8 mouse cellular contexts compared by ENCODE assay signal in the genomic region with DNA sequence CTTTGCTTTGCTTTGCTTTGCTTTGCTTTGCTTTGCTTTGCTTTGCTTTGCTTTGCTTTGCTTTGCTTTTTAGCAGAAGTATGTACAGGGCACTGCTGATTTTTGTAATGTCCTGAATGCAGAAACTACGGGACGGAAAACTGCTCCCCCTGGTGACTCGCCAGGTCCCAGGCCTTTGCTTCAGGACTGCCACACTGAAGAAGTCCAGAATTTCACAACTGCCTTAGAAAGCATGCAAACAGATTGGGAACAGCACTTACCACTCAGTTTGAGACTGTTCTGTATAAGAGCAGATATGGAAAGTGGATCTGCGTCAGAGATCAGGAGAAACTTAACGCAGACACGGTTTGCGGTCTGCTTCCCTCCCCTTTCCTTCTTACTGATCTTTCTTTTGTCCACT.
DNase-seq lines count a peak whose midpoint lies in the region; ATAC-seq lines count a peak whose summit lies in the region.

No protein-coding gene starts in this region.

- 11% methylated on average over 7 of the region's 7 CpGs for WGBS in intestine, embryonic 14.5 days
- 6% methylated on average over 7 of the region's 7 CpGs for WGBS in limb, embryonic 11.5 days
- WGBS in midbrain, embryonic 15.5 days, result 2% methylated on average over 7 of the region's 7 CpGs

- H3K4me1 ChIP-seq in intestine, embryonic 14.5 days (replicated peaks; ENCODE audit: control insufficient read depth, insufficient read depth, low read length), result peaks cover 31% of the 10 kb centered on the region
- peaks cover 39% of the 10 kb centered on the region for H3K4me1 ChIP-seq in limb, embryonic 11.5 days (ENCODE audit: control insufficient read depth, insufficient read depth, low read length)
- H3K4me1 ChIP-seq in midbrain, embryonic 15.5 days, result peaks cover 44% of the 10 kb centered on the region

- H3K4me3 ChIP-seq in intestine, embryonic 14.5 days (ENCODE audit: low read depth, low read length), result no peak overlapping the region
- H3K4me3 ChIP-seq in limb, embryonic 11.5 days (ENCODE audit: low read depth, low read length), result no peak overlapping the region
- no peak overlapping the region for H3K4me3 ChIP-seq in midbrain, embryonic 15.5 days

- no peaks in the 10 kb centered on the region for H3K27me3 ChIP-seq in intestine, embryonic 14.5 days (replicated peaks; ENCODE audit: control insufficient read depth, insufficient read depth, low read length)
- no peaks in the 10 kb centered on the region for H3K27me3 ChIP-seq in limb, embryonic 11.5 days (ENCODE audit: control insufficient read depth, insufficient read depth, low read length)
- no peaks in the 10 kb centered on the region; the same call in 1 of the 2 replicates for H3K27me3 ChIP-seq in midbrain, embryonic 15.5 days (replicated peaks)

- no peaks in the 10 kb centered on the region for H3K36me3 ChIP-seq in intestine, embryonic 14.5 days (ENCODE audit: control insufficient read depth, insufficient read depth, low read length)
- H3K36me3 ChIP-seq in limb, embryonic 11.5 days (ENCODE audit: control insufficient read depth, insufficient read depth, low read length), result no peaks in the 10 kb centered on the region
- no peaks in the 10 kb centered on the region for H3K36me3 ChIP-seq in midbrain, embryonic 15.5 days (replicated peaks)

- DNase-seq in urinary bladder, adult 18-20 months (ENCODE audit: low spot score in 2 of 2), result peak; percentile 37 to 64
- no peak for DNase-seq in urinary bladder, postnatal 10 days (ENCODE audit: low spot score)
- peak; percentile 82 for DNase-seq in embryo, embryonic 11 days
- peak; percentile 97 for DNase-seq in heart, adult 11 months
- DNase-seq in intestine, embryonic 14.5 days (ENCODE audit: low spot score), result peak; percentile 74
- DNase-seq in limb, embryonic 11.5 days (ENCODE audit: low spot score), result peak; percentile 78
- DNase-seq in thymus, postnatal 25 days, result peak; percentile 71

- H3K9ac ChIP-seq in intestine, embryonic 14.5 days (ENCODE audit: low read length), result no peak overlapping the region
- H3K9ac ChIP-seq in limb, embryonic 11.5 days (ENCODE audit: low read length), result no peak overlapping the region
- no peak overlapping the region for H3K9ac ChIP-seq in midbrain, embryonic 15.5 days

- H3K27ac ChIP-seq in intestine, embryonic 14.5 days (ENCODE audit: low read depth), result peak overlapping the region; percentile 71
- H3K27ac ChIP-seq in limb, embryonic 11.5 days (replicated peaks; ENCODE audit: low read depth, low read length), result peak overlapping the region; percentile 94
- H3K27ac ChIP-seq in midbrain, embryonic 15.5 days, result peak overlapping the region; percentile 71

- ATAC-seq in intestine, embryonic 14.5 days (replicated peaks; ENCODE audit: low FRiP score, low TSS enrichment, low read depth), result peak; percentile 21; the same call in 1 of the 2 replicates
- ATAC-seq in limb, embryonic 11.5 days (ENCODE audit: insufficient number of reproducible peaks, low FRiP score, low TSS enrichment, low read depth), result no peak
- peak; percentile 68 for ATAC-seq in midbrain, embryonic 15.5 days (replicated peaks)

- no peak overlapping the region for H3K4me2 ChIP-seq in intestine, embryonic 14.5 days (ENCODE audit: low read length)
- H3K4me2 ChIP-seq in limb, embryonic 11.5 days (ENCODE audit: low read depth, severe bottlenecking), result no peak overlapping the region
- no peak overlapping the region for H3K4me2 ChIP-seq in midbrain, embryonic 15.5 days

- no peaks in the 10 kb centered on the region for H3K9me3 ChIP-seq in intestine, embryonic 14.5 days (ENCODE audit: control insufficient read depth, low read length)
- H3K9me3 ChIP-seq in limb, embryonic 11.5 days (ENCODE audit: control insufficient read depth, low read length), result no peaks in the 10 kb centered on the region
- no peaks in the 10 kb centered on the region for H3K9me3 ChIP-seq in midbrain, embryonic 15.5 days
